Mouse (Mus musculus) heart, embryonic 12.5 days (tissue): ENCODE measurements at regions not wholly inside any gene's neighbourhood (a gene's known extent, or its start where the extent isn't known, plus 50 kb on each side); places are given as distances from the start of the nearest gene placed in this dataset.

Experiments
- ATAC-seq: fragments of 200-750 bp; cut with Nextera tagmentation; 2 replicates; pipeline ENCODE4 v1.8.0; 2017; ENCODE audit warnings: moderate TSS enrichment, moderate library complexity; ENCODE audit not compliant: insufficient number of reproducible peaks, low FRiP score
- H3K27ac ChIP-seq: fragments of 300-500 bp; sonication (generic); 2 replicates; pipeline ENCODE4 v1.5.1; 2016; ENCODE audit warnings: mild to moderate bottlenecking, moderate library complexity; ENCODE audit not compliant: poor library complexity, severe bottlenecking
- H3K27me3 ChIP-seq: fragments of 300-500 bp; sonication (generic); replicated peaks from 2 replicates; pipeline ENCODE4 v1.6.1; 2016; ENCODE audit warnings: mild to moderate bottlenecking, moderate library complexity
- H3K36me3 ChIP-seq: fragments of 300-500 bp; sonication (generic); 2 replicates; pipeline ENCODE4 v1.6.1; 2016; ENCODE audit warnings: mild to moderate bottlenecking, moderate library complexity
- H3K4me1 ChIP-seq: fragments of 300-500 bp; sonication (generic); replicated peaks from 2 replicates; pipeline ENCODE4 v1.6.1; 2016; ENCODE audit warnings: mild to moderate bottlenecking
- H3K4me2 ChIP-seq: fragments of 300-500 bp; sonication (generic); 2 replicates; pipeline ENCODE4 v1.6.1; 2016; ENCODE audit warnings: mild to moderate bottlenecking, moderate library complexity
- H3K4me3 ChIP-seq: fragments of 300-500 bp; sonication (generic); 2 replicates; pipeline ENCODE4 v1.5.1; 2016; ENCODE audit warnings: mild to moderate bottlenecking
- H3K9ac ChIP-seq: fragments of 300-500 bp; sonication (generic); 2 replicates; pipeline ENCODE4 v1.6.1; 2016; ENCODE audit warnings: mild to moderate bottlenecking, moderate library complexity
- H3K9me3 ChIP-seq: fragments of 300-500 bp; sonication (generic); replicated peaks from 2 replicates; pipeline ENCODE4 v1.6.1; 2016; ENCODE audit warnings: mild to moderate bottlenecking, moderate library complexity
- WGBS: fragments of 180-500 bp; shearing (Covaris S2); methylation state at CpG from one replicate; pipeline ENCODE4 v1.1.7; 2016; 5-methylcytosine and 5-hydroxymethylcytosine counted together

DNA sequence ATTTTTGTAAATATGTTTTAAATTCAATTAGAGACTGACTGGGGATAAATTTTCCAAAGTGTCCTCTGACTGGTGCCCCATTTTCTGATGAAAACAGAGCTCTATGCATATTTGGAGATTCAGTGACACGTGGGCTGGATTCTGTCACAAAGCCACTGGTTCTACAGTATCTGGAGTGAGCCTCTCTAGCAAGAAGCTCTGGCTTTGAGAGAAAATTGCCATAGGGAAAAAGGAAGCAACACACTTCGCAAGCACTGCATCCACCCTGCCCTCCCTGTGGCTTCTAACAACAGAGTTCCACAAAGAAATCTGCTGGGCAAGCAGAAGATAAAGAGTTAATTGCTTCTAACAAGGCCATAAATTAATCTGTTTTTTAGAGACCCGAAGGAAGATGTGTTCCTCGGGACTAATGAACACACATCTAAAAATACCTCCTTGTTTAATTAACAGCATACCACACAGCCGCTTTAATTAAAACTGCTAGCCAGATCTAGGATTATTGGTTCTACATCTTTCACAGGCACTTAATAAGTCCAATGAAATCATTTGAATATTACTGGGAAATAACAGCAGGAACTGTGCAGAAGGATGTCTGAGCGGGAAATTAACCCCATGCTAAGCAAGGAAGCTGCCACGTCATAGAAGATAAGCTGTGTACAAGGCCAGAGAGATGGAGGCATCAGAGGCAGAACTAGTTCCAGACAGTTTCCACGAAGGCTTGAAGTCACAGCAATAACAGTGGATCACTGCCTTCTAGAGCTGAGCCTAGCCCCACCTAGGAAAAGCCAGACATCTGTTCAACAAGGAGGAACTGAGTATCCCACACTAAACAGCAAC, 113.7 kb upstream of the Ccdc85a start:
- ATAC-seq, result peak; percentile 45; the same call in 1 of the 2 replicates
- 34% methylated on average over 8 of the region's 8 CpGs for WGBS

DNA sequence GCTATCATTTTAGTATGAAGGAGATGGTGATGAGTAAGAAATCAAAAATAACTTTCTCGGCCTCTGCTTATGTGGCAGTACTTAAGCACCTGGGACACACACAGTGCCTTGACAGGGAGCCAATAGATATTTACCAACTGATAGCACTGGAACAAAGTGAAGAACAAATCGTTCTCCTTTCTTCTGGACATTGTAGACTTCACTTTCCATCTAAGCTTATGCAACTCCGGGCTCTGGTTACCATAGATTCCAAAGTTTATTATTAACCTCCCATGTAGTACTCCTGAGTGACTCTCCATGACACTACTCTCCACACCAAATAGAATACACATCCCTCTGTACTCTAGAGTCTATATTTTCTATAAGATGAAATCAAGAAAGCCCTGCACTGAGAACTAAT, 110.9 kb upstream of the Ccdc85a start:
- Histone ChIP-seq H3K27me3 (no peaks in the 10 kb centered on the region), H3K4me2 (no peak overlapping the region), H3K36me3 (no peaks in the 10 kb centered on the region), H3K9me3 (no peaks in the 10 kb centered on the region), H3K27ac (no peak overlapping the region), H3K4me3 (no peak overlapping the region), H3K4me1 (peaks cover 22% of the 10 kb centered on the region), H3K9ac (no peak overlapping the region)
- 55% methylated on average over 3 of the region's 3 CpGs for WGBS
- no peak for ATAC-seq

More for the DNA sequence above, 113.7 kb upstream of the Ccdc85a start:
- no peak overlapping the region for H3K4me2 ChIP-seq
- peaks cover 23% of the 10 kb centered on the region for H3K4me1 ChIP-seq
- no peak overlapping the region for H3K4me3 ChIP-seq
- no peaks in the 10 kb centered on the region for H3K36me3 ChIP-seq
- H3K9me3 ChIP-seq, result no peaks in the 10 kb centered on the region
- H3K27ac ChIP-seq, result no peak overlapping the region; the same call in 1 of the 2 replicates
- H3K9ac ChIP-seq, result no peak overlapping the region
- H3K27me3 ChIP-seq, result no peaks in the 10 kb centered on the region

DNA sequence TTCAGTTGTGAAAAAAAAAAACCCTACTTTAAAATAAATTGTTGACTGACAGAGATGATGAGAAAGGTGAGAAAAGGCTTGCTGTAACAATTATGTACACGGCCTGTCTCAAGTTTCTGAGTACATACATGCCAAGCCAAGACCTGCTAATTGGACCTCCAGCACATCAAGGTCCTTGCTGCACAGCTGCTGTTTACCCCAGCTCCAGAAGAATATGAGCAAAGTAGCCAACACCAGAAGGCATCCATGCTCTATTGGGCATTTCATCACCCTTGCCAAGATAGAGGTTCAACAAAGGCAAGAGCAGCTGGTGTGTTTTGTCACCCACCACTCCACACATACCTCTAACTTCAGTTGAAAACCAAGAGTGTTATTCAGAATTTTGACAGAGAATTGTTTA, 109.2 kb upstream of the Ccdc85a start:
- H3K4me2 ChIP-seq, result no peak overlapping the region
- no peak; the same call in 1 of the 2 replicates for ATAC-seq
- no peaks in the 10 kb centered on the region for H3K27me3 ChIP-seq
- no peaks in the 10 kb centered on the region for H3K36me3 ChIP-seq
- peak overlapping the region; percentile 32 for H3K27ac ChIP-seq
- WGBS, result 46% methylated on average over 1 of the region's 1 CpGs
- H3K9ac ChIP-seq, result no peak overlapping the region
- H3K4me3 ChIP-seq, result no peak overlapping the region
- H3K4me1 ChIP-seq, result peaks cover 21% of the 10 kb centered on the region
- H3K9me3 ChIP-seq, result no peaks in the 10 kb centered on the region

DNA sequence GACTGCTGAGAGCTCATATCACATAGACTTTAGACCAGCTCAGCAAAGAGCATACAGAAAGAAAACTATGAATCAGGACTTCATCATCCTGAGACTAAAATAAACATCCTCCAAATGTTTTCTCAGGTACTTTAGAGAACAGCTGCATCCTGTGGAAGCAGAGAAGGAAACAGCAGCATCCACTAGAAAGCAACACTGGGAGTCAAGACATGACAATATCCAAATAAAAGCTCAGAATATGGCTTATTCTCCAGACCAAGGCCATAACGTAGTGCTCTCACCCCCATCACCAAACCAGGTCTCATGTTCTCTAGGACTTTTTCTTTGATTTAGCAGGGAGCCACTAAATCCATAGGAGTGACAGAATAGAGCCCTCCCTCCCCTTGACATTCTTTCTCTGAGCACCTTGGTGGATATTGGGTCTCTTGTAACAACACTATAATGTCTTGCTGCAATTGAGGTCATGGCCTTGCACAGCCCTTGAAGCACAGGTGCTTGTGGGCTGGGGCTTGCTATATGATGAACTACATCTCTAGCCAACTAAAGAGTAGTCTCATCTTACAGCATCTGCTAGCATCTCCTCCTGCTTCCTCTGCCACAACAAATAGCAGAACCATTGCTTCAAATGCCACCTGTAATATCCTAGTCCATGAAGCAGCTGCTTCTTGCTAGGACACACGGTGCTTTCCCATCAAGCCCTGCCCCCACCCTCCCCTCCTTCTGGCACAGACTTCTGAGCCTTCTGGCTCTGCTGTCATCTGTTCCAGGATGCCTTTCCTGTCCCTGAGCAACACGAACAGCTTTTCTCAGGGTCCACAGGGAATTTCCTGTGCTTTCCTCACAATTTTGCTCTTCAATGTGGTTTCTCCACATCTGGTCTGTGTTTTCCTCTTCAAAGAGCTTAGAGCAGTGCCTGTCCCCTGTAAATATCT, 108.4 kb upstream of the Ccdc85a start:
- H3K27me3 ChIP-seq, result no peaks in the 10 kb centered on the region
- no peaks in the 10 kb centered on the region for H3K36me3 ChIP-seq
- peak; percentile 79 for ATAC-seq
- WGBS, result 26% methylated on average over 3 of the region's 3 CpGs
- H3K9ac ChIP-seq, result no peak overlapping the region
- no peak overlapping the region for H3K4me3 ChIP-seq
- no peak overlapping the region for H3K4me2 ChIP-seq
- peaks cover 18% of the 10 kb centered on the region for H3K4me1 ChIP-seq
- H3K9me3 ChIP-seq, result no peaks in the 10 kb centered on the region
- H3K27ac ChIP-seq, result peak overlapping the region; percentile 75

DNA sequence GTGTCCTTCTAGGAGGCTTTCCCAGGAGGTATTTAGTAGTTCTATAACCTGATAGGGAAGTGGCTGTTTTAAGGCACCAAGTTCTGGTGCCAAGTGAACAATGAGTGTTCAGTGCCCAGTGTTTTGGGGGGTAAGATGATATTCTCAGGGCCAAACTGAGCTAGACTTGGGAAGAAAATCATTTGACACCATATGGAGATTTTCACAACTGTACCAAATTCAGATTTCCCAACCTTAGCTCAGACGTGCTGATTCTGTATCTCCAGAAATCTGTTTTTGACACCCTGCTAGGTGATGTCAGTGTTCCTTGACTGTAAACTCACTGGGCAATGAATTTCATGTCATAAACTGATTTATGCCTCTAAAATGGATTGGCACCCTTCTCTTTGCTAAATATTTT, 104.3 kb upstream of the Ccdc85a start:
- no peak for ATAC-seq
- 51% methylated on average over 1 of the region's 1 CpGs for WGBS
- Histone ChIP-seq H3K4me3 (no peak overlapping the region), H3K27ac (no peak overlapping the region), H3K27me3 (no peaks in the 10 kb centered on the region), H3K9ac (no peak overlapping the region), H3K36me3 (no peaks in the 10 kb centered on the region), H3K9me3 (no peaks in the 10 kb centered on the region), H3K4me2 (no peak overlapping the region), H3K4me1 (peaks cover 10% of the 10 kb centered on the region)

DNA sequence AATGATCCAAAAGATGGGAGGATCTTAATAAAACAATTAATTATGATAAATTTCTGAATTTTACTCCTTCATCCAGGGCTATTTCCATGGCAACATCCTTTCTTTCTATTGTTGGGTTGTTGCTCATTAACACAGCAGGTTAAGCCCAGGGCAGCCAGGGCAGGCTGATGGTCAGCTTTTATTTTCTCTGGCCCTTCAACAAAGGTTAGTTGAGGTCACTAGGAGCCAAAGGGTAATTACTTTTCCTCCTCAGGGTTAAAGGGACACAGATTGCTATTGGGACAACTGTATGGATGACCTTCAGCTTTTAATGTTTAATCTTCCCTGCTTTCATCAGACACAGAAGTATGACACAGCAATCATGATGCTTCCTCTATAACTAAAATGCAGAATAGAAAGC, 101.3 kb upstream of the Ccdc85a start:
- Histone ChIP-seq H3K4me2 (no peak overlapping the region), H3K9ac (no peak overlapping the region), H3K4me1 (no peaks in the 10 kb centered on the region), H3K9me3 (no peaks in the 10 kb centered on the region), H3K27ac (no peak overlapping the region), H3K27me3 (no peaks in the 10 kb centered on the region), H3K4me3 (no peak overlapping the region), H3K36me3 (no peaks in the 10 kb centered on the region)
- ATAC-seq, result no peak

DNA sequence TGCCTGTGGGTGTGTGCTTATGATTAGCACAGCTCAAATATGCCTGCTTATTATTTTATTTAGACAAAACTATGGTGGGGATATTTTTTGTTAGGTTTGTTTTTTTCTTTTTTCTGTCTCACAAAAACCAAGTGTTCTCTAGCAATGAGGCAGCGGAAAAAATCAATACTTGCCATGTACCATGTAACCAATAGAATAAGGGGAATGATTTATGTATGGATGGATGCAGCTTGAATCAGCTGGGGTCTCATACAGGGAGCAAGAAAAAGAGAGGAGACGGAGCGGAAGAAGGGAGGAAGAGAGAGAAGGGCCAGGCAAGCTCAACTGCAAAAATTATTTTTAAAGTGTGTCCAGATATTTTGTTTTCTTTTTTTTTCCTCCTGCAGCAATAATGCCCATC, 97.2 kb upstream of the Ccdc85a start:
- no peak overlapping the region for H3K27ac ChIP-seq
- no peaks in the 10 kb centered on the region for H3K36me3 ChIP-seq
- H3K4me1 ChIP-seq, result no peaks in the 10 kb centered on the region
- ATAC-seq, result no peak
- H3K9me3 ChIP-seq, result no peaks in the 10 kb centered on the region
- H3K27me3 ChIP-seq, result no peaks in the 10 kb centered on the region
- H3K4me2 ChIP-seq, result no peak overlapping the region
- WGBS, result 82% methylated on average over 3 of the region's 3 CpGs
- no peak overlapping the region for H3K4me3 ChIP-seq
- no peak overlapping the region for H3K9ac ChIP-seq

DNA sequence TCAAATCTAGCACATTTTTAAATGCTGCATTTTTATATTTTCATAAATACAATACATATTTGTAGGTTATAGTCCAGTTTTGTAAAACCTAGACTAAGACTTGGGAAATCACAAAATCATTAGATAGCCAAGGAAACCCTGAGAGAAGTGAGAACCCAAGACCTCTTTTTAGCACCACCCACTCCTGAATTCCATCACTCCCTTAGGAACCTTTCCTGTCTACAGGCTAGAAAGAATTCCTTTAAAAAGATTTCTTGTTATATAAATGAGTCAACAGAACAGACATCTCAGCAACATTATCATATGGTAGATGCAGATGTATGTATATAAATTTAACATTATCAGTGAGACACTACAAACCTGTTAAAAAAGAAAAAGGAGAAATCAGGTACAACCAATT, 86.6 kb upstream of the Ccdc85a start:
- no peak for ATAC-seq
- Histone ChIP-seq H3K4me1 (peaks cover 8% of the 10 kb centered on the region), H3K4me3 (no peak overlapping the region), H3K27ac (no peak overlapping the region), H3K36me3 (no peaks in the 10 kb centered on the region), H3K9me3 (no peaks in the 10 kb centered on the region), H3K27me3 (no peaks in the 10 kb centered on the region), H3K4me2 (no peak overlapping the region), H3K9ac (no peak overlapping the region)

DNA sequence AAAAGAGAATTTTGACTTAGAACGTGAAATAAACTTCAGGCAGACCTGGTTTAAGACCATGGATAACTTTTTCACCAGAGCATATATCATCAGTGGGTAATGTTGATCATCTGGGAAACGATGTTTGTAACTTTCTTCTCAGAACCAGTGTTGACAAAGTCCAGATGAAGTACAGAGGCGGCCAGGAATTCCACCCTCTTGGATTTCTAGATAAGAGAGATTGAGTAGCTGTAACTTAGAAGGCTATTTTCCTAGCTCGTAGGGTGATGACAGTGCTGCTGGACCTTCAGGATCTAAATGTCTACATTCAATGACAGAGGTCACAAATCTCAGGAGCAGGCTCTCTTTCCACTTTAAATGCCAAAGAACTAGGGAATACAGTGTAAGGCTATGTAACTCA, 85.2 kb upstream of the Ccdc85a start:
- Histone ChIP-seq H3K36me3 (no peaks in the 10 kb centered on the region), H3K27ac (no peak overlapping the region), H3K27me3 (no peaks in the 10 kb centered on the region), H3K4me3 (no peak overlapping the region), H3K4me1 (peaks cover 8% of the 10 kb centered on the region), H3K4me2 (no peak overlapping the region), H3K9me3 (no peaks in the 10 kb centered on the region), H3K9ac (no peak overlapping the region)
- WGBS, result 16% methylated on average over 4 of the region's 4 CpGs
- no peak; the same call in 1 of the 2 replicates for ATAC-seq

DNA sequence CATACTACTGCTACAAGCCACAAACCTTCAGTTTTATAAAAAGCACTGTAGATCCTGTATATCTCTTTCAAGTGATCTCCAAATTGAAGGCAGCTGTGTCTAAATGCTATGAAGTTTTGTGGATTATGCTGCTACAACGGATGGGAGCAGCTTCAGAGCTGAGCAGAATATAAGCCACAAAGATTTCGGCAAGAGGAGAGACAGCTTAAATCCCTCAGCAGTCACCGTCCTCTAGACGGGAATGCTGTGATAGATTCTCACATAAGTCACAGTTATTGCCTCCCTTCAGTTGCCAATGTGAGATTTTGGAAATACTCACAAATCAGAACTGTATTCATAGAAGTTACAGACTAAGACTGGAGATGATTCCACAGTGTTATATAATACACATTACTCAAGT, 76.3 kb upstream of the Ccdc85a start:
- Histone ChIP-seq H3K9ac (no peak overlapping the region), H3K4me3 (no peak overlapping the region), H3K9me3 (no peaks in the 10 kb centered on the region), H3K4me2 (no peak overlapping the region), H3K4me1 (no peaks in the 10 kb centered on the region), H3K27me3 (no peaks in the 10 kb centered on the region), H3K36me3 (no peaks in the 10 kb centered on the region), H3K27ac (no peak overlapping the region)
- ATAC-seq, result no peak
- 73% methylated on average over 4 of the region's 4 CpGs for WGBS

DNA sequence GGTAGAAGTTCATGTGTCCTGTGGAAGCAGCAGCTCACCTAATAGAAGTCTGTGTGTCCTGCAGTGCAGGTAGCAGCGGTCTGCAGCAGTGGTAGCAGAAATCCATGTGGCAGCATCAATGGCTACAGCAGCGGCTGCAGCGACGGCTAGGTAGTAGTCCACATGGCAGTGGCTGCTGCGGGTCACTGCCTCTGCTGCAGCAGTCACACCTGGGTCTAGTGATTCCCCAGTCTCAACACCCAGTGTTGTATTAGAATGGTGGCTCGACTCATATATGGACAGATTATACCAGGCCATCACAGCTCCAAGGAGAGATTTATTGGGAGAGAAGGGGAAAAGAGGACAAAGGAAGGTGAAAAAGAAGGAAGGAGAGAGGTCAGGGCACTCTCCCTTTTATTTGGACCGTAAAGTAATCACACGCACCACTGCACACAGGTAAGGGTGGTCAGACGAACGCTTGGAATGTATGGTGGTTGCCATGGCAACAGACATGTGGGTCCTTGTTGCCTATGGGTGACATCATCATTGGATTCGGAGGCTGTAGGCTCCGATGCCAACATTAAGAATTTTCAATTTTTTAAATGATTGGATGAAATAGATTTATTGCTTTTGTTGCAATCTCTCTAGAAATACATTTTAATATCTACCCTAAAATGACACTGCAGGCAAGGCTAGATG, 71.2 kb upstream of the Ccdc85a start:
- H3K9me3 ChIP-seq, result no peaks in the 10 kb centered on the region
- no peak overlapping the region for H3K4me2 ChIP-seq
- no peaks in the 10 kb centered on the region for H3K36me3 ChIP-seq
- WGBS, result 88% methylated on average over 12 of the region's 12 CpGs
- H3K9ac ChIP-seq, result no peak overlapping the region
- no peaks in the 10 kb centered on the region for H3K27me3 ChIP-seq
- no peak overlapping the region for H3K27ac ChIP-seq
- no peak overlapping the region for H3K4me3 ChIP-seq
- no peaks in the 10 kb centered on the region for H3K4me1 ChIP-seq
- no peak for ATAC-seq
